Mouse (Mus musculus) naive thymus-derived CD4-positive, alpha-beta T cell, adult 2 months (primary cell): ENCODE data around the gene Cdc34.

Experiments
- DNase-seq: peaks from one replicate; pipeline ENCODE4 v3.0.0-alpha.2; 2011; ENCODE audit warnings: low read depth

Cdc34 gene

GRCm38 (mm10) chr10:79671396-79672087, 10.5 kb upstream of the Cdc34 start:
- DNase-seq: no peak

DNA sequence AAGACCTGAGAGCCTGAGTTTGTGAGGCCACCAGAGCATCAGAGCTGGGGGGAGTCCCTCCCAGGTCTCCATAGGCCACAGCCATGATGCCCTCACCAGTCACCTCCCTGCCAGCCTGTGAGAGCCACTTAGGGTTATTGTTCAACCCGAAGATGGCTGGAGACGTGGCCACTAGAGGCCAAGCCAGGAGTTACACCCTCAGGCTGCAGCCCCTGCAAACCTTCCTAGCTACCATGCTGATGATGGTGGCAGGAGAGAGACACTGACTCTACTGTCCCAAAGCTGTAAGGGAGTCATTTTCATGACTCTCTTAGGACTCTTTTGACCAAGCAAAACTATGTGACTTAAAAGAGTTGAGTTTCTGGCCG, 9.9 kb upstream of the Cdc34 start:
- DNase-seq: no peak

- no peak for DNase-seq
These were observed 8.9 kb upstream of the Cdc34 start for GRCm38 (mm10) chr10:79673054-79673453.

DNA sequence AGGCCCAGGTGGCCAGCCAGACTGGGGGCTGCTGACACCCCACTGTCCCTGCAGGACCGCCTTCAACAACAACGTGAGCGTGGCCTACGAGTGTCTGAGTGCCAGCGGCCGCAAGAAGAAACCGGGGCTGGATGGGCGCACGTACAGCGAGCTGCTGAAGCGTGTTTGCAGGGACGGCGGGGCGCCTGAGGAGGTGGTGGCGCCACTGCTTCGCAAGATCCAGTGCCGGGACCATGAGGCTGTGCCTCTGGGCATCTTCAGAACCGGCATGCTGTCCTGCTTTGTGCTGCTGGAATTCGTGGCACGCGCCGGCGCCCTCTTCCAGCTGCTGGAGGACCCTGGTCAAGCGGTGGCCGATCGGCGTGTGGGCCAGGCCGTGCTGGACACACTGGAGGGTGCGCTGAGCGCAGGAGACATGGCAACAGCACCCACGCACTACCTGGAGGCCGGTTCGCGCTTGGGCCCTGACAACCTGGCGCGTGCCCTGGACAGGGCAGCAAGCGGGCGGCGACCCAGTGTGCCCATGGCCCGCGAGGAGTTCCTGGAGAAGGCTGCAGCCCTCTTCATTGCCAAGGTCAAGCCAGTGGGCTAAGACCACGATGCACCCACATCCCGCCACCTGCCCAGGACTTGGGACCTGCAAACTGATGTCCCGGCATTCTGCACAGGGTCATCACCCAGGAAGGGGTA, 6.5 kb upstream of the Cdc34 start:
- DNase-seq: no peak

GRCm38 (mm10) chr10:79680606-79681495, 1.1 kb upstream of the Cdc34 start:
- peak; percentile 26 for DNase-seq

GRCm38 (mm10) chr10:79682551-79682915, 538 bp downstream of the Cdc34 start:
- peak; percentile 68 for DNase-seq

- peak; percentile 35 for DNase-seq
These were observed 1.1 kb downstream of the Cdc34 start for GRCm38 (mm10) chr10:79682916-79683582.

DNA sequence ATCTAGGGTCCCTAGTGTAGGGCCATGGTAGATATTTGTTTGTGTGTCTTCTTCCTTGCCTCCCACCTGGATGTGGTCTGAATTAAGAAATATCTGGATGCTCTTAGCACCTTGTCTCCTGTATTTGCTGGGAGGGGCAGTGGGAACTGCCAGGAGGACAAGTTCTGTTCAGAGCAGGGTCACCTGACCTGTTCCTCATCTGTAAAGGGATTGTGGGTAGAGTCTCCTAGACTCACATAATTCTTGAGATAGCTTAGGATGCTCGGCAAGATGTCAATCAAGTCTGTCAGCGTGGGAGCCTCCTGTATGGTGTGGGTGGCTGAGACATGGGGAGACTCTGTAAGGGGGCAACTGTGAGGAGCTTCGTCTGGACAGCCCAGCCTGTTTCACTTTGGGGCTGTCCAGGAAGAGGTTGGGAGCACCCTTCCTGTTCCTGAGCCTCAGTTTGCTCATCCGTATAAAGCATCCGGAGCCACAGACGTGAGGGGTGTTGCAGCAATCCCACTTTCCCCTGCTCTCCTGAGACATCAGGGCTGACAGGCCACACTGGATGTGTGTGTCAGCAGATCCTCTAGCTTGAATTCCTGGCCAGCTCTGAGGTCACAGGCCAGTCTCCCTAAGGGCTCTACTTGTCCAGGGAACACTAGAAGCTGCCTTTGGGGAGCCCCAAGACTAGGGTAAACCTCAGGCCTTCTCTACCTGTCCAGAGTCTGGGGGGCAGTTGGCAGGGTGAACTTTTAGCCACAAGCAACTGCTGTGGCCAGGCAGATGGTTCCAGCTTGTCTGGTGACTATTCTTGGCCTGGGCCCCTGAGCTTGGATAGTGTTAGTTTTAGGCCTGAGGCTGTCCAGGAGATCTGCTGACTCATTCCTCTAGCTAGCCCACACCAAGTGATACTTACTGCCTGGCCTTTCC, 2.0 kb downstream of the Cdc34 start:
- no peak for DNase-seq

DNA sequence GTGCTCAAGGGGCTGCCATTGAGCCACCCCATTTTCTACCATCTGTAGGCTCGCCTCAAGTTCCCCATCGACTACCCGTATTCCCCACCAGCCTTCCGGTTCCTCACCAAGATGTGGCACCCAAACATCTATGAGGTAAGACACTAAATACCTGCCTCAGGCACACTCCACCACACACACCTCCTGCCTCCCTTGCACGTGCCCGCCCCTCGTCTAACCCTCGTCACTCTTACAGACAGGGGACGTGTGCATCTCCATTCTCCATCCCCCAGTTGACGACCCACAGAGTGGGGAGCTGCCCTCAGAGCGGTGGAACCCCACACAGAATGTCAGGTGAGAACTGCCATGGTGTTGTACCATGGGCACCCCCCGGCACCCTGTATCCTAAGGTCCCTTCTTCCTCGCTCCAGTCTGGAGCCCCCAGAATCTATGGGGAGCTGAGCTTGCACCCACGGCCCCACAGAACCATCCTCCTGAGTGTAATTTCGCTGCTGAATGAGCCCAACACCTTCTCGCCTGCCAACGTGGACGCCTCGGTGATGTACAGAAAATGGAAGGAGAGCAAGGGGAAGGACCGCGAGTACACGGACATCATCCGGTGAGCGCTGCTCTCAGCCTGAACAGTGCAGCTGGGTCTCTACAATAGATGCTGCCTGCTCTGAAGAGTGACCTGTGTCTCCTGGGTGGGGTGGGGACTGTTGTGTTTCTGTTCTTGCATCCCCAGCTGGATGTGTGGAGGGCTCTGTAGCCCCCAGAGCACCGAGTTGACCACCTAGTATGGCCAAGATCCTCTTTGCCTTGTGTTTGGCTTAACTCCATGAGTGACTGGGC, 3.0 kb downstream of the Cdc34 start:
- no peak for DNase-seq

DNA sequence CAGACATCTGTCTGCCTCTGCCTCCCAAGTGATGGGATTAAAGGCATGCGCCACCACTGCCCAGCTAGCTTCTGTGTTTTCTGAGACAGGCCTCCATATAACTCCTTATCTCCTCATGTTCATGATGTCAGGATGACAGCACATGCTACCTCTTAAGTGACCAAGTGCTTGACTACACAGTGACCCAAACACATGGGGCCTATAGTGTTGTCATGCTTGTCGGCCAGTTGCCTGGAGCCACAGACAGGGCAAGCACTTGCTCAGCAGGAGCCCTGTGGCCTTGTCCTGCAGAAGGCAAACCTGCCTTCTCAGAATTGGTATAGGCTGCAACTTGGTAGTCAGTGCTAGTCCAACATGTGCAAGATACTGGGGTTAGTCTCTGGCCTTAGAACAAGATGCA, 4.2 kb downstream of the Cdc34 start:
- no peak for DNase-seq

- DNase-seq: no peak
These were observed 4.7 kb downstream of the Cdc34 start for GRCm38 (mm10) chr10:79686691-79687090.

- no peak for DNase-seq
These were observed 5.5 kb downstream of the Cdc34 start for GRCm38 (mm10) chr10:79687513-79687912.

DNA sequence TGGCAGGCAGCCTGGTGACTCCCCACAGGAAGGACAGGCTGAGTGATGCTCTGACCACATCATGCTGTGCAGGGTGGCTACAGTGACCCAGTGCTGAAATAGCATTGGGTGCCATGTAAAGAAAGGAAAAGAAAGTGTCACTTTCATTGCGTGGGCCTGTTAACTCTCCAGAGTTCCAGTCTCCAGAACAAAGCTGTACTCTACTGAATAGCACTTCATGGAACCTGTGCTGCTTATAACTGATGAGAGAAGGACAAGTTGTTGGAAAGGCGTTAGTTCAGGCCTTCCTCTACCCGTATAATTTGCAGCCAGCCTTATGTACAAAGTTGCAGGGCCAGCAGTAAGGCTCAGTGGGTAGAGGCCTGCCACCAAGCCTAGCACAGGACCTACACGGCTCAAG, 6.7 kb downstream of the Cdc34 start, which contains the start of gene Gzmm:
TSS of gene Gzmm (plus strand) at position 301 of the 400 bp plus-strand sequence.
- no peak for DNase-seq

- DNase-seq: no peak
These were observed 7.2 kb downstream of the Cdc34 start for GRCm38 (mm10) chr10:79689178-79689577.

DNA sequence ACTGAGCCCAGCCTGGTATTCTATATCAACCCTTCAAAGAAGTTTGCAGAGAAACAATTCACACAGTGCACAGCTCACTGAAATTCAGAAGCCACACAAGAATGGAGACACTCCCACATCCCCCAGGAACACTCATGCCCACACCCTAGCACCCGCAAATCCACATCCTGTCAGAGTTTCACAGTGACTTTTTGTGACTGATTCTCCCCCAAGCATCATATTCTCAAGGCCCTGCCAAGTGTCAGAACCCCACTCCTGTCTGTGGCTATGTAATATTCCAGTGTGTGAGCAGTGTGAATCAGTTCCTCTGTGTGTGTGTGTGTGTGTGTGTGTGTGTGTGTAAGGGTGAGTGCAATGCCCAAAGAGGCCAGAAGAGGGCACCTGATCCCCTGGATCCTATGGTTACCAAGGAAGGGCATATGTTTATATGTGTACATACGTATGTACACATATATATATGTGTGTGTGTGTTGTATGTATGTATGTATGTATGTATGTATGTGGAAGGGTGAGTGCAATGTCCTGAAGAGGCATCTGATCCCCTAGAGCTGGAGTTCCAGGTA, 10.1 kb downstream of the Cdc34 start:
- peak; percentile 42 for DNase-seq

GRCm38 (mm10) chr10:79693580-79694378, 11.8 kb downstream of the Cdc34 start:
- no peak for DNase-seq

DNA sequence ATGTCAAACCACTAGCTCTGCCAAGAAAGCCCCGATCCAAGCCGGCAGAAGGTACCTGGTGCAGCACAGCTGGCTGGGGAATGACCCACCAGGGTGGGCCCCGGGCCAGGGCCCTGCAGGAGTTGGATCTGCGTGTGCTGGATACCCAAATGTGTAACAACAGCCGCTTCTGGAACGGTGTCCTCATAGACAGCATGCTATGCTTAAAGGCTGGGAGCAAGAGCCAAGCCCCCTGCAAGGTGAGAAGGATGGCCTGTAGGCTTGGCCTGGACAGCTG, 12.3 kb downstream of the Cdc34 start:
- DNase-seq: no peak

- peak; percentile 80 for DNase-seq
These were observed 13.5 kb downstream of the Cdc34 start for GRCm38 (mm10) chr10:79695231-79696128.
